Mouse (Mus musculus): ENCODE results near the gene Map3k21.

DNA sequence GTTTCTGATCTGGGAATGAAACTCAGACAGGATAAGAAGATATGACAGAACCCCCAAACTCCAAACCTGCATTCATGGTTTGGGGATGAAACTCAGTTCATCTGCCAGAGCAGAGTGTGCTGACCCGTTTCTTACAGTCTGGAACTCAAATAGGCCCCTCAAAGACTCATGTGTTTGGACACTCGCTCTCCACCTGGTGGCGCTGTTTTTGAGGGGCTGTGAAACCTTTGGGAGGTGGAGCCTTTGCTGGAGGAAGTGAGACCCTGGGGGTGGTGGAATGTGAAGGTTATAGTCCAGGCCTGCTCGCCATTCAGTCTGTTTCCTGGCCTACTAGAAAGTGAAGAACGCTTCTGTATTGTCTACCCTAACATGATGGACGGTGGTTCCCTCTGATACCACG lies 41.7 kb upstream of the Map3k21 start:
- TF ChIP-seq CTCF (IDR thresholded peaks at IDR 0.05) (peak; percentile 53), EP300 (IDR thresholded peaks at IDR 0.05) (no peak)

All from lung, postnatal 0 days (tissue).